Mouse (Mus musculus): Measurements from ENCODE around the gene Drc3. TPM values are rescaled to one million over a fixed set of nuclear protein-coding genes. Genes with fewer than 3 reads are reported as not detected.

Drc3 gene
- total RNA-seq, 1 experiment from 2014 or later, result 0.79 TPM

GRCm38 (mm10) chr11:60368909-60369308 lies 15.8 kb downstream of the Drc3 start:
- ATAC-seq (replicated peaks in 1 of 2; ENCODE audit: insufficient read depth in 1 of 2, low FRiP score in 2 of 2, low TSS enrichment in 1 of 2, low read depth in 1 of 2, poor library complexity in 2 of 2, severe bottlenecking in 2 of 2), result no peak

- ATAC-seq (replicated peaks in 1 of 2; ENCODE audit: insufficient read depth in 1 of 2, low FRiP score in 2 of 2, low TSS enrichment in 1 of 2, low read depth in 1 of 2, poor library complexity in 2 of 2, severe bottlenecking in 2 of 2), result no peak
Observed at GRCm38 (mm10) chr11:60369448-60369847, 16.3 kb downstream of the Drc3 start.

DNA sequence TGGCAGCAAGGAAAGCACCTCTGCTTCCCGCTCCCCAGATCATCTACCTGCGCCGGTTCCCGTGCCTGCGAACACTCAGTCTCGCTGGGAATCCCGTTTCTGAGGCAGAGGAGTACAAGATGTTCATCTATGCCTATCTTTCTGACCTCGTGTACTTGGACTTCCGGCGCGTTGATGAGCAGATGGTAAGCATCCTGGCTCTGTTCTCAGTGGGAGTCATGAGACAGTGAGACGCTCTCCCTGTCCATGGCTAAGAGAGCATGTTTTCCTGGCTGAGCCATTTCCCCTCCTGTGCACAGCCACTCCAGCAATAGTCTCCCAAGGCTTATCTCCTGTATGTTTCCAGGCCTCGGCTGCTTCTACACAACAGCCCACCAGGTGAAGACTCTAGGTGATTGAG lies 17.3 kb downstream of the Drc3 start:
- no peak for ATAC-seq (replicated peaks in 1 of 2; ENCODE audit: insufficient read depth in 1 of 2, low FRiP score in 2 of 2, low TSS enrichment in 1 of 2, low read depth in 1 of 2, poor library complexity in 2 of 2, severe bottlenecking in 2 of 2)

GRCm38 (mm10) chr11:60374481-60374880 lies 21.4 kb downstream of the Drc3 start:
- ATAC-seq (replicated peaks in 1 of 2; ENCODE audit: insufficient read depth in 1 of 2, low FRiP score in 2 of 2, low TSS enrichment in 1 of 2, low read depth in 1 of 2, poor library complexity in 2 of 2, severe bottlenecking in 2 of 2), result no peak

- no peak for ATAC-seq (replicated peaks in 1 of 2; ENCODE audit: insufficient read depth in 1 of 2, low FRiP score in 2 of 2, low TSS enrichment in 1 of 2, low read depth in 1 of 2, poor library complexity in 2 of 2, severe bottlenecking in 2 of 2)
Observed at GRCm38 (mm10) chr11:60383518-60383917, 30.4 kb downstream of the Drc3 start.

GRCm38 (mm10) chr11:60384762-60385421 lies 31.8 kb downstream of the Drc3 start:
- ATAC-seq (replicated peaks in 1 of 2; ENCODE audit: insufficient read depth in 1 of 2, low FRiP score in 2 of 2, low TSS enrichment in 1 of 2, low read depth in 1 of 2, poor library complexity in 2 of 2, severe bottlenecking in 2 of 2), result no peak

GRCm38 (mm10) chr11:60385946-60386345 lies 32.8 kb downstream of the Drc3 start:
- no peak for ATAC-seq (replicated peaks in 1 of 2; ENCODE audit: insufficient read depth in 1 of 2, low FRiP score in 2 of 2, low TSS enrichment in 1 of 2, low read depth in 1 of 2, poor library complexity in 2 of 2, severe bottlenecking in 2 of 2)

GRCm38 (mm10) chr11:60387944-60388343 lies 34.8 kb downstream of the Drc3 start:
- ATAC-seq (replicated peaks in 1 of 2; ENCODE audit: insufficient read depth in 1 of 2, low FRiP score in 2 of 2, low TSS enrichment in 1 of 2, low read depth in 1 of 2, poor library complexity in 2 of 2, severe bottlenecking in 2 of 2), result no peak

GRCm38 (mm10) chr11:60391346-60391745 lies 38.2 kb downstream of the Drc3 start:
- ATAC-seq (replicated peaks in 1 of 2; ENCODE audit: insufficient read depth in 1 of 2, low FRiP score in 2 of 2, low TSS enrichment in 1 of 2, low read depth in 1 of 2, poor library complexity in 2 of 2, severe bottlenecking in 2 of 2), result no peak

DNA sequence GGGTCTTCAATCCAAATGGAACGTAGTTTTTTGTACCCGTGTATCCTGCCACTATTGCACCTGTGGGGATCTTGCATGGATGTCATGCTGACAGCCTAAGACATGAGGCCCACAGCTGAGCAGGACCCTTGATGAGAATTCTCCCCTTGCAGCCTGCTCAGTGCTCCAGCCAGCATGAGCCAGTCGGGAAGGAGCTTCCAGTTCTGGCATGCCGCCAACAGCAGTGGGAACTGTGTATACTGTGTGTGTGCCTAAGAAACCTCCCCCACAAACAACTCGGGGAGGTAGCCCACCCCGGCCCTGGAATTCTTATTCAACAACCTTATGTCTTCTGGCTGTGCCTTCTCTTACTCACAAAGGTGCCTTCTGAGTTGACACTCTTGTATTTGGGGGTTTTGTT lies 43.4 kb downstream of the Drc3 start:
- ATAC-seq (replicated peaks in 1 of 2; ENCODE audit: insufficient read depth in 1 of 2, low FRiP score in 2 of 2, low TSS enrichment in 1 of 2, low read depth in 1 of 2, poor library complexity in 2 of 2, severe bottlenecking in 2 of 2), result no peak

DNA sequence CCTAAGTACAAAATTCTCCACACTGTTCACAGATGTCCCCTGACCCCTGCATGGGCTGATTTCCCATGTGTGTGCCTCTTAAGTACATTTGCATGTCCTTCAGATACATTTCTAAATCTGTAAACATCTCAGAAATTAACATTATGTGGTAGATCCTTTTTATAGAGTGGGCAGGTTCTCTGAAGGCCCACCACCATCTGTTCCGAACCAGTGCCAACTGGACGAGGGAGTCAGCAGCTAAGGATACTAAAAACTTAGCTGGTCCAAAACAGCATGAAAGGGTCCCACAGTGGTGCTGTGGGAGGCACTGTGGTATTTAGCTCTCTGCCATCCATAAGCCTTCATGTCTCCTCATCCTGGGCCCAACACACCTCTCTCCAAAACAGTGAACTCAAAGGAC lies 44.0 kb downstream of the Drc3 start:
- ATAC-seq (replicated peaks in 1 of 2; ENCODE audit: insufficient read depth in 1 of 2, low FRiP score in 2 of 2, low TSS enrichment in 1 of 2, low read depth in 1 of 2, poor library complexity in 2 of 2, severe bottlenecking in 2 of 2), result no peak

DNA sequence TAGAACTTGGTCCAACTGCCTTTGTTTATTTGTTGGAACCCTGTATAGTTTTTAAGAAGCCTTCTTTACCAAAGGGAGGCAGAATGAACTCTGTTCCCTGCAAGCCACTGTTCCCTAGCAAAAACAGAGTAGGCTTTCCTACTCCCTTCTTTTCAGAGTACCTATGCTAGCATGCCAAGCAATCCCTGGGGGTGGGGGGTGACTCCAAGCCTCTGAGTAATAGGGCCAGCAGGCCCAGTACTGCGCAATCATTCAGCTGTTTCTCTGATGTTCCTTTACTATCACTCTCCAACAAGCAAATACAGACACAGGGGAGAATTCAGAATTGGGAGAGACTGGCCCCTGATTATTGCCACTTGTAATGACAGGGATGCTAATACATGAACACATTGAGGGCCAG lies 53.5 kb downstream of the Drc3 start:
- no peak for ATAC-seq (replicated peaks in 1 of 2; ENCODE audit: insufficient read depth in 1 of 2, low FRiP score in 2 of 2, low TSS enrichment in 1 of 2, low read depth in 1 of 2, poor library complexity in 2 of 2, severe bottlenecking in 2 of 2)

DNA sequence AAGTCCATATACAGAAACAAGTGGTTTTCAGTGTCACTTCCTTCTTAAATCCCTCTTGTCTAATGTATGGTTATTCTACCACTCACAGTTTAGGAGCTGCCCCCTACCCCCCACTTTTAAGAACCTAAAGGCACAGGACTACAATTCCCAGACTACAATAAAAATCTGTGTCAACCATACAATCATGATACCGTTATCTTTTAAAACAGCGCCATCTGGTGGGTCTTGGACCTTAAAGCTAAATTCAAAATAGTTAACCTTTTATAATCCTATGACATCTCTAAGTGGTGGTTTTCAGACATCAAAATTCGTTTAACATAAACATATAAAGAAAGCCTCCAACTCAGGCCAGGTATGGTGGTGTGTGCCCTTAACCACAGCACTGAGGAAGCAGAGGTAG lies 59.0 kb downstream of the Drc3 start:
- no peak for ATAC-seq (replicated peaks in 1 of 2; ENCODE audit: insufficient read depth in 1 of 2, low FRiP score in 2 of 2, low TSS enrichment in 1 of 2, low read depth in 1 of 2, poor library complexity in 2 of 2, severe bottlenecking in 2 of 2)

- ATAC-seq (replicated peaks in 1 of 2; ENCODE audit: insufficient read depth in 1 of 2, low FRiP score in 2 of 2, low TSS enrichment in 1 of 2, low read depth in 1 of 2, poor library complexity in 2 of 2, severe bottlenecking in 2 of 2), result no peak
Observed at GRCm38 (mm10) chr11:60412921-60413320, 59.8 kb downstream of the Drc3 start.

- peak; percentile 6 to 11; a peak in 1 of 4 replicates for ATAC-seq (replicated peaks in 1 of 2; ENCODE audit: insufficient read depth in 1 of 2, low FRiP score in 2 of 2, low TSS enrichment in 1 of 2, low read depth in 1 of 2, poor library complexity in 2 of 2, severe bottlenecking in 2 of 2)
Observed at GRCm38 (mm10) chr11:60416590-60416962, 63.4 kb downstream of the Drc3 start.

- peak; percentile 94 to 96 for ATAC-seq (replicated peaks in 1 of 2; ENCODE audit: insufficient read depth in 1 of 2, low FRiP score in 2 of 2, low TSS enrichment in 1 of 2, low read depth in 1 of 2, poor library complexity in 2 of 2, severe bottlenecking in 2 of 2)
Observed at GRCm38 (mm10) chr11:60416963-60417716, 64.0 kb downstream of the Drc3 start, which contains the start of gene Gid4. TSS of gene Gid4 (plus strand) at chr11:60417145.

DNA sequence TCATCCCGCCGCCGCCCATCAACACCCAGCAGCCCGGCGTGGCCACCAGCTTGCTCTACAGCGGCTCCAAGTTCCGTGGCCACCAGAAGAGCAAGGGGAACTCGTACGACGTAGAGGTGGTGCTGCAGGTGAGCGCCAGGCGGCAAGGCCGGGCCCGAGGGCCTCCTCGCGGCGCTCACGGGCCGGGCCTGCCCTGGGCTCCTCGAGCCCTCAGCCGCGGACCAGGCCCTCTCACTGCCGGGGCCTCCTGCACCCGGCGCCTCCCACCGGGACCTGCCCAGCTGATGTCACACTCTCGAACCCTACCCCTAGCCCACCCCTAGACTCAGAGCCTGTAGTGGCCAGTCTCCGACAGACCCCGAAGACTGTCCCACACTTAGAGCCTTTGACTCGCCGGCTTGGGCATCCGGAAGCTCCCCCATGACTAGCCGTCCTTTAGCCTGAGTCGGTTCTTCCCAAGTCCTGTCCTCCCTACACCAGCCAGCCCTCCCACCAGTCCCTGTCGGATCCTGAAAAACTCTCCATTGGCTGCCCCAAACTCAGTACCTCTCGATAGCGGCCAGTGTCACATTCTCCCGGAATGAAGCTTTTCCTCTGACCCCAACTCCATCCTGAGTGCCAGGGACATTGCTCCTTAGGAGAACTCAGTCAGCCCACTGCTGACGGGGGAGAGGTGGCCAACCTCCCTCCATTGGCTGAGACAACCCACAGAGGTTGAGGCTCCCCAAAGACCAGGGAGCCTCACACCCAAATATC lies 64.8 kb downstream of the Drc3 start, which contains the start of gene Atpaf2:
Gene Atpaf2 (minus strand): TSS at position 741 of the 756 bp plus-strand sequence.
- peak in 1 of 2 experiments; percentile 10; a peak in 1 of 4 replicates for ATAC-seq (replicated peaks in 1 of 2; ENCODE audit: insufficient read depth in 1 of 2, low FRiP score in 2 of 2, low TSS enrichment in 1 of 2, low read depth in 1 of 2, poor library complexity in 2 of 2, severe bottlenecking in 2 of 2)

DNA sequence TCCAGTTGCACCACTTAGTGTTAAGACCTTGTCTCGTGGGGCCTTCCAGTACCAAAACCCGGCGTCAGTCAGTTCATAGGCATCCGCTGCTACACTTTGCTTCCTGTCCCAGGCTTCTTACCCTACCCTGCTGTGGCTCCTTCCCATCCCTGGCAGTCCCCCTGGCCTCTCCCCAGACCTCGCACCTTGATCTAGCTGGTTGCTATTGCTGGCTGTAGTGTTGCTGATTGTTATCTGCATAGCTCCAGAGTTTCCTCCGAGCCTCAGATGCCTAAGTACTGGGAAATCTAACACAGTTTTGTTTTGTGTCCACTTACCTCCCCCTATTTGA lies 65.3 kb downstream of the Drc3 start:
- no peak for ATAC-seq (replicated peaks in 1 of 2; ENCODE audit: insufficient read depth in 1 of 2, low FRiP score in 2 of 2, low TSS enrichment in 1 of 2, low read depth in 1 of 2, poor library complexity in 2 of 2, severe bottlenecking in 2 of 2)
